Mouse (Mus musculus) left cerebral cortex, adult 8-10 months (tissue): ENCODE data around the gene Lamtor5. TPM values are rescaled to one million over a fixed set of nuclear protein-coding genes. Genes with fewer than 3 reads are reported as not detected.
"Not testable (repeated sequence)": the region's sequence is repeated elsewhere in the genome, so short reads cannot be mapped to it uniquely, and the experiment has no call there.

Experiments
- DNase-seq, 2 experiments: peaks; one replicate each; pipeline ENCODE4 v3.0.0; 2022; ENCODE audit warnings: low spot score in 2 of 2
- total RNA-seq, 4 experiments: library from RNA; stranded (reverse); gene quantifications; 2 replicates each; pipeline ENCODE4 v1.2.4; 2022

The Lamtor5 gene
- total RNA-seq, 4 experiments from 2014 or later = 61.9 to 70.2 (median 63.6) TPM

DNA sequence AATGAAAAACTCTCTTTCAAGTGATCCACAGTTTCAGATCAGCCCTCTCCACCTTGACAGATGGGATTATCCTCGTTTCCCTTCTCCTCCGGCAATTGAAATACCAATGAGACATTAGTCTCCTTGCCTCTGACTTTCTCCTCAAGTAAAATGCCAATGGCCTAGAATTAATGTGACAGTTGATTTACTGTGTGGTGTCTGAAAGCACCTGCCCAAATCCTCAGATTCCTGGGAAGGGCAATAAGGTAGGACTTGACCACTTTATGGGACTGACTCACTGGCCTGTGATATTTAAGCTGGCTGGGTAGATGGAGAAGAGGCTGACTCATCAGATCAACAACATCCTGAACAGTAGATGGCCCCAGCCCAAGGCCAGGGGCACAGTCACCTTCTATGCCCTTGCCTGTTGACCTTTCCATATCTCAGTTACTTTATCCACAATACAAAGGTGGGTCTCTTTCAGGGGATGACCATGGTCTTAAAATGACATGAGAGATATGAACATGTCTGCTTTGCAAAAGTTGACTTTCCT, 11.8 kb upstream of the Lamtor5 start:
- no peak for DNase-seq

DNA sequence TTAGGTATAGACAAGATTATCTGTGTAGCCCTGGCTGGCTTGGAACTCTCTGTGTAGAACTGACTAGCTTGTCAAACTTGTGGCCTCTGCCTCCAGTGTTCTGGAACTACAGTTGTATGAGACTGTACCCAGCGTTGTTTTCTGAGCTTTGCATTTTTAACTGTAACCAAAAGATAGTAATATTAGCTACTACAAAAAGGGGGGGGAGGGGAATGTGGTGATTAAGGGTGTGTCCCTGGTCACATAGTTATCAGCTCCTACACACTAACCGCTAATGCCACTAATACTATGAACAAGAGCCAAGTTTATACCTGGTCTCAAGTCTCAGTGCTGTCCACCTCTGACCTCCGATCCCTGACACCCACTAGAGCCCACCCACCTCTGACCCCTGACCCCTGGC, 6.2 kb upstream of the Lamtor5 start:
- no peak for DNase-seq

DNA sequence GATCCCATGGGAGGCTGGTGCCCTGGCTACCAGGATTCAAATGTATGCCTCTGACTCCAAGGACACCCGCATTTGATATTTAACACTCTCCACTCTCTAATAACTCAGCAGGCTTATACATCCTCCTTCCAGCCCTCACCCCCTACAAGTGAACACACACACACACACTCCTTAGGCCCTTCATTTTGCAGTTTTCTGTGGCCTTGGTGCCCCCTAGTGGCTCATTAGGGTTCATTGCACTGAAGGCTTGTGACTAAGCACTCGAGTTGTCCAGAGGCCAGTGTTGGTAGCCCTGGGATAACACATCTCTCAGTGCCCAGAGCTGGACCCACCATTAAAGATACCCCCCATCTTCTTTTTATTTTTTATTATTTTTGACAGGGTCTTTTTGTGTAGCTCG, 4.8 kb upstream of the Lamtor5 start:
- peak in 1 of 2 experiments; percentile 52 for DNase-seq

DNA sequence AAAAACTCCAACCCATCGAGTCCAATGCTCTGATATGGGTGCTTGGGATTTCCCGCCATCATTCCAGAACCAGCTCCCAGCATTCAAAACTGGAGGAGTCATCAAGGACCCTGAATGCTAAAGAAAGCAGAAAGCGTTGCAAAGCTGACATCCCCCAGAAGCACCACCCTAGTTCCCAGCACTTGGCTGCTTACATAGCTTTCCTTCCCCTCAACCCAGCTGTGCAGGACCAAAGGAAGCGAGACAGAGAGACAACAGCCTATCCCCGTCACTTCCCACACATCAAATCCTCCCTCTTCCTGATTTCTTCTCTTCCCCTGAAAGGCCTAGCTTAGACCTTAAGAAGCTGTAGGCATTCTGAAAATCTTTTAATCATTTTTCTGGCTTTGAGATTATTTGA, 3.3 kb upstream of the Lamtor5 start:
- DNase-seq = no peak

DNA sequence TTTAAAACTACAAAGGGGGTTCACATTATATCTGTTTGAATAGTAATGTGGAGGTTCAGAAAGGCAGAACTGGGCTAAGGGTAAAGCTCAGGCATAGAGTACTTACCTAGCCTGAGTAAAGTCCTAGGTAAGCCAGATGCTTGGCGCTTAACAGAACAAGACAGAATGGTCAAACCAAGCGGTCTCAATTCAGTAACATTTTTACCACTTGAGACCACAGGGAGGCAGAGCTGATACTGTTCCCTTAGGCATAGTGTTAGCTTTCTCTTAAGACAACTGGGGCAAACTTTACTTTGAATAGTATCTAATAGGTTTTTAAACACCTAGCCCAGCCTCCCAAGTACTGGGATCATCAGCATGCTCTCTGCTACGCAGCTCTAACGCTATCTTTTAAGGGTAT, 2.7 kb upstream of the Lamtor5 start:
- DNase-seq = no peak

DNA sequence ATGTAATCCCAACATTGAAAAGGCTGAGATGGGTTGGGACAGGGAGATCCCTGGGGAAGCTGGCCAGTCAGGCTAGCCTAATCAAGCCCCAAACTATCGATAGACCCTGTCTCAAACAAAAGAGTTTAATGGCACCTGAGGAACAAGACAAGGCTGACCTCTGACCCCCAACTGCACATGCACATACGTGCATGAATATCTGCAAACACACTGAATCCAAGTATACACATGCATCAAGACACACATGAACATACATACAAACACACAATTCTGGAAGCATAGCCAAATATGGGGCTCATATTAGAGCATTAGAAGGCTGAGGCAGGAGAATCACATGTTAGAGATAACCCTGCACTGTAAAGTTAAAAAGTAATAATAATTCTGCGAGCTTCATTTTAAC, 2.0 kb upstream of the Lamtor5 start:
- no peak for DNase-seq

DNA sequence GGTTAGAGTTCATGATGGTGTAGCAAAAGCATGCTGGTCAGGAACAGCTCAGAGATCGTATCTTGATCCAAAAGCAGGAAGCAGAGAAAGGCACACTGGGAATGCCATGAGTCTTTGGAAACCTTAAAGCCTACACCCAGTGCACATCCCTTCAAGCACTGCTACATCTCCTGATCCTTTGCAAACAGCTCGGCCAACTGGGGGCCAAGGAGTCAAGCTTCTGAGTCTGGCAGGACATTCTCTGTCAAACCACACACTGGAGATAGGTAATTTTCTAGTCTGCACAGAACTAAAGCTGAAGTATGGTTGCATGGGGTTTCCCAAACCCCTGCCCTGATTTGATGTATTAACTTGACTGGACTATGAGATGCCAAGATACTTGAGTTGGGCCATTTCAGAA, 7.5 kb downstream of the Lamtor5 start:
- no peak for DNase-seq

DNA sequence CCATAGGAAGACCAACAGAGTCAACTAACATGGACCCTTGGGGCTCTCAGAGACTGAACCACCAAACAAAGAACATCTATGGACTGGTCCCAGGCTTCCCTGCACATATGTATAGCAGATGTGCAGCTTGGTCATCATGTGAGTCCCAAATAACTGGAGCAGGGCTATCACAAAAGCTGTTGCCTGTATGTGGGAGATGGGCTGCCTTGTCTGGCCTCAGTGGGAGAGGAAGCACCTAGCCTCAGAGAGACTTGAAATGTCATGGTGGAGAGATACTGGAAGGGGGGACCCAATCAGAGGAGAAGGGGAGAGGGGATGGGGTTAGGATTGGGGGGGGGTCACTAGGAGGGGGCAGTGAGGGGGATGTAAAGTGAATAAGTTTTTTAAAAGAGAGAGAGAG, 8.7 kb downstream of the Lamtor5 start:
- DNase-seq = no peak

DNA sequence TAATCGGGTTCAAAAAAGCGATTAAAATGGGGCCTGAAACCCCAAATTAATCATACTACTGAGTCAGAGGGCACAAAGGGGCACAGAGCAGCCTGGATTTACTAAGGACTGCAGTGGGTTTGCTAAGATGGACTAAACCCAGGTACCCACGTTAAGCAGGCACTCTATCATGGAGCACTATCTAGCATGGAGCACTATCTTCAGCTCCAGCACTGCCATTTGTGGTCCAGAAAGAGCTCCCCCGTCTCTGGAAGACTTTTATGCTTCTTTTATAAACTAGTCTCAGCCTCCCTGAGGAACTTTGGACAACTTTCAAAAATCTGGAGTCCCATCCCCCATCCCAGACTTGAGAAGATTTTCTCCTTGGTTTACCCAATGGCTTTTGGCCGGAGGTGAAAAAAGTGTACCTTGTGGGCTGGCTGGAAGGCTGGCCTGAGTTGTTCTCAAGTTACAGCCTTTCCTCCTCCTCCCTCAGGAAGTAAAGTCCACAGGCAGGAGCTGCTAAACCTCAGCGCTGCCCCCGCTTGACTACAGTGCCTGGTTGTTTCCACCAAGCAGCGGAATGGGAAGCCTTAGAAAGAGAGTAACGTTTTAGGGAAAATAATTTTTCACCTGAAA, 12.2 kb downstream of the Lamtor5 start, which contains the start of gene Slc16a4:
Gene Slc16a4 (plus strand): TSS at position 467 of the 618 bp plus-strand sequence.
- no peak for DNase-seq

DNA sequence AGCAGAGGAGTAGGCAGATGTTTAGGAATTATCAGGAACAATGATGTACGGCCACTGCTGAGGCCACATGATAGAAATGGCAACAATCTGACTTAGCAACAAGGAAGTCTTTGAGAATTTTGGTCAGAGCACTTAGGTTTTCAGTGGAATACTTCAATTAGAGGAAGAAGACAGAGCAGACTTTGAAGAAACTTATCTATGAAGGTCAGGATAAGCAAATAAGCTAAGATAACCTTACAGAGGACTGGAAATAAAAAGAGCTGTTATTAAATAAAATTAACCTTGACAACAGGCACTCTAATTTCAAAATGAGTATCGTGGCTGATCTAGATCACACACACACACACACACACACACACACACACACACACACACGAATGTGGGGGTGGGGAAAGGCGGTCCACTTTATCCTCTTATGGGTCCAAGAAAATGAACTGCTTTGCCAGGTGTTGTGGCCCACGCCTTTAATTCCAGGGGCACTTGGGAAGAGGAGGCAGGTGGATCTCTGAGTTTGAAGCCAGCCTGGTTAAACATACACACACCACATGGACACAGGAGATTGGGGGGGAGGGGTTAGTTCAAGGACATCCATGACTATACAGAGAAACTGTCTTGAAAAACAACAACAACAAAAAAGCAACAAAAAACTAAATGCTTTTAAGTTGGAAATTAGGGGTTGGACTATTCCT, 17.2 kb downstream of the Lamtor5 start:
- DNase-seq = no peak

DNA sequence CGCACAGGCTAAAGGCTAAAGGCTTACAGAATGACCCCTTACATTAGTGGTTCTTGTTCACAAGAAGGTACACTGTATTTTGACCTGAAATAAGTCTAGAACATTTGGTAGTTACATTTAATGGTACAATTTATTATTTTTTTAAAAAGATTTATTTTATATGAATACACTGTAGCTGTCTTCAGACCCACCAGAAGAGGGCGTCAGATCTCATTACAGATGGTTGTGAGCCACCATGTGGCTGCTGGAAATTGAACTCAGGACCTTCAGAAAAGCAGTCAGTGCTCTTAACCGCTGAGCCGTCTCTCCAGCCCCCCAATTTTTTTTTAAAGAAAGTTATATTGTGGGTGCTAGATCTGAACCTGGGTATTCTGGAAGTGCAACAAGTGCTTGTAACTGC, 18.3 kb downstream of the Lamtor5 start:
- not testable (repeated sequence) for DNase-seq

DNA sequence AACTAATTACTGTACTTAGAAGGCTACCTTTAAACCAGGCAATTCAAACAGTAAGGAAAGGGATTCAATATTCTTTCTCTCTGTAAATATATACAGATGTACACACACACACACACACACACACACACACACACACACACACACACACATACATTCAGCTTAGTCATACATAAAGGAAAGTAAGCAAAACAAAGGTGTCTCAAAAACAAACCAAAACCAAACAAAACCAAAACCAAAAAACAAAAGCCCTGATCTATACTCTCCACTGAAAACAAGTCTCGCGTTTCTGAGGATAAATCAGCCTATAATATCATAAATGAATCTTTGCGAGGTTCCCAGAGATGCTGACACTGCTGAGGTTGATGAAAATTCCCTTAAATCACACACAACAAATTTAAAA, 38.7 kb downstream of the Lamtor5 start:
- DNase-seq = no peak

DNA sequence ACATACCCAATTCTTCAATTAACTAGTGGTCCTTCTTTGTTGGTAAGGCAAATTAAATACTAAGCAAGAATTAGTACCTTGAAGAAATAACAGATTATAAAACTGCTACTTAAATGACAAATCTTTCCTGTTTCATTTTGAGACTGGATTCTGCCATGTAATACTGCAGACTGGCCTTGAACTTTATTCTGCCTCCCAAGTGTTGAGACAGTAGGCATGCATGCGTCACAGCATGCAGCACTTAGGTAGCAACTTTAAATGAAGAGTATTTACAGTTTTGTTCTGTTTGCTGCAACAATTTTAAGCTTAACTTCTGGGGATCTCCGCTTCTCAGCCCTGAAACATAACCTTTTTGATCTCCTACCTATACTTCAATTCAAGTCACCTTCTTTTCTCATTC, 42.5 kb downstream of the Lamtor5 start:
- no peak for DNase-seq

DNA sequence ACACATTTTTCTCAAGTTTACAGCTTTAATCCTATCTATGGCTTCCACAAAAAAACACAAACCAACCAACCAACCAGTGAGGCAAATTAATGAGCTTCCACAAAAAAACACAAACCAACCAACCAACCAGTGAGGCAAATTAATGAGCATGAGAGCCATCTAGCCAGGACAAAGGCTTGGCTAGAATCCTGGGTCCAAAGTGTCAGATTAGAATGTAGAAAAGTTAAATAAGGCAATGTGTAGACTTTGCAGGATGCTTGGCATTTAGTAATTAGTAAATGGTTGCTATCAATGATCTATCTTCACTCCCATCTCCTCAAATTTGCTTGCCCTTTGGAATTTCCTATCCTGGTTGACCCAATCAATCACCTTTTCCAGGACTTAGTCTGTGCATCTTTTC, 43.1 kb downstream of the Lamtor5 start:
- no peak for DNase-seq

DNA sequence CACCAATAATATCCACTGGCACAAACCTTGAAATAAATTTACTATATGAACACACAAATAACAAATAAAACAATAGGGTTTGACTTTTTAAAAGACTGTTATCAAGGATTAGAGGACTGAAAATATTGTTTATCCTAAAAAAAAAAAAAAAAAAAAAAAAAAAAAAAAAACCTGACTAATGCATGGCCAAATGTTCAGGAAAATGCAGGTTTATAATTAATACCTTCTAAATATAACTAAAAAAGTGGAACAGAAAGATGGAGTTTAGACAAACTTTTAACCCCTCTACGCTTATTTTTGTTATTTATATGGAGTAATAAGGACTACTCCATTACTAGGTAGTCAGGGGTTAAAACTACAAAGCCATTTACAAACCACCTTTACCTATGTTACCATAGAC, 47.8 kb downstream of the Lamtor5 start:
- no peak for DNase-seq

DNA sequence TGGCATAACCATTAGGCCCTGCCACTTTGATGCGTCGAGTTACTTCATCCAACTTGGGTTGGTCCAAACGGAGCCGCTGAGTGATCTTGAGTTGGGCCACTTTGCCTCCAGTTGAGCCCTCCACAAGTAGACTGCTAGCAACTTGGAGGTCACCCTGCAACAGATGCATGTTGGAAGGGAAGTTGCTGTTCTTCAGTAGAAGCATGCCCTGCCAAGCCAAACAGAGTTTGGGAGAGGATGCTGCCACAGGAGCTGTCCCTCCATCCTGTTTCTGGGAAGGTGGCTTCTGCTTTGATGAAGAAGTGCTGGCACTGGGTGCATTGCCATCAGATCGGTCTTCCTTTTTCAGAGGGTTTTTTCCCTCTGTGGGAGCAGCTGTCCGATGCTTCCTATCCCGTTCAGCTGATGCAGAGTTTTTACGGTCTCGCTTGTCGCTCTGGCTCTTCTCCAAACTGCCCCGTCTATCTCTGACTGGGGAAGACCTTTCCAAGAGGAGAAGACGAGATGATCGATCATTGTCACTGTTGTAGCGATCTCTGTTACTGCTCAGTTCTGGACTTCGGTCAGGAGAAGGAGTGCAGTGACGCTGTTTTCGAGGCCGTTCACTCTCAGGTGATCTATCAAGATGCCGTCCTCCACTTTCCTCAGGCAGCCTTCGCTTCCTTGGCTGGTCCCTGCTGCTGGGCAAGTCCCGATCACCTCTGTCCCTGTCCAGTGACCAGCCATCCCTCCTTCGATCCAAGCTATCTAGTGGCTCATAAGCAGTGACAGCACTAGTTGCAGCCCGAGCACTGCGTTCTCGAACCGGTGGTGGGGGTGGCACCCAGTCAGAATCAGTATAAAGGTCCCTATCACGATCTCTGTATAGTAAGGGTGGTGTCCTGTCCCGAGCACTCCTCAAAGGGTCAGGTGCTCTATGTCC, 52.1 kb downstream of the Lamtor5 start:
- DNase-seq = peak; percentile 5 to 16

DNA sequence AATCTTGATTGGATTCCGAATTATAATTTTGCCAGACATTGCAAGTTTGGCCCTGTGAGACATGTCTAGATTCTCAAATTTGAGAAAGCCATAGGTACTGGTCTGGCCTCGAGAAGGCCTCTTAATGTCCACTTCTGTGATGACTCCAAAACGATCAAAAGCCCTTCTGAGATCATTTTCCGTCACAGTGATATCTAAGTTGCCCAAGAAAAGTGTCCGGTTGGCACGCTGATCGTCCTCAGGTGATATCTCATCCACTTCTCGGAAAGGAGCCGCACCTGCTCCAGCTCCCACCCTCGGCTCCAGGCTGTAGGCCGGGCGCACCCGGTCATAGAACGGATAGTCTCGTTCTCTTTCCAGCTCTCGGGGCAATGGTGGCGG, 53.1 kb downstream of the Lamtor5 start:
- no peak for DNase-seq

DNA sequence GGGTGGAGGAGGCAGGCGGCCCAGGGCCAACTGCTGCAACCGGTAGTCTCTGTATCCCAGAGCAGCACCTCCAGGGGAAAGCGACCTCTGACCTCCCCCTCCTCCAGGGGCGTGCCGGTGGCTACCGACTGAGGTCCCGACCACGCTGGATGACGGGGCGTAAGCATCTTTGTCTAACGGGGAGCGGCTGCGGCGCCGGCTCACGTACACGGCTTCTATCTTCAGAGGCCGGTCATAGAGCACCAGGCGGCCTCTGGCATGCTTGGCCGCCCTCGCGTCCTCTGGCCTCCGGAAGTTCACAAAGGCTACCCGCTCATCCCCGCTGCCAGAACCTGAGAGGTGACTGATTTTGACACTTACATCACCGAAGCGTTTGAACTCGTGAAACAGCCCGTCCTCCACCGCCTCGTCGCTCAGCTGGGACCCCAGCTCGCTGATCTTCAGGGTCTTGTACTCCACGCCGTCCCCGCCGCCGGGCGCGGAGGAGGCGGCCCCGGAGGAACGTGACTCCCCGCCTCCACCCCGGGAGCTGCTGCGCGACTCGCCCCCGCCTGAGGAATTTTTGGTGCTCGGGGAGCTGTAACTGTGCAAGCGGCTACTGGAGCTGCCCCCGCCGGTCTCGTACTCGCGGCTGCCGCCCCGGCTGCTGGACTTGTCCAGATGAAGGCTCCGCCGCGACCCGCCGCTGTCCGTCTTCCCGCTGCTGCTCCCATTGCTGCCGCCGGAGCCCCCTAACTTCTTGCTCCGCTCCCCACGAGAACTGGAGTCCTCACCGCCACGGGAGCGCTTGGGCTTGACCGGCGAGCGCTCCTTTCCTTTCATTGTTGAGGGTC, 53.7 kb downstream of the Lamtor5 start:
- peak in 1 of 2 experiments; percentile 68 for DNase-seq

DNA sequence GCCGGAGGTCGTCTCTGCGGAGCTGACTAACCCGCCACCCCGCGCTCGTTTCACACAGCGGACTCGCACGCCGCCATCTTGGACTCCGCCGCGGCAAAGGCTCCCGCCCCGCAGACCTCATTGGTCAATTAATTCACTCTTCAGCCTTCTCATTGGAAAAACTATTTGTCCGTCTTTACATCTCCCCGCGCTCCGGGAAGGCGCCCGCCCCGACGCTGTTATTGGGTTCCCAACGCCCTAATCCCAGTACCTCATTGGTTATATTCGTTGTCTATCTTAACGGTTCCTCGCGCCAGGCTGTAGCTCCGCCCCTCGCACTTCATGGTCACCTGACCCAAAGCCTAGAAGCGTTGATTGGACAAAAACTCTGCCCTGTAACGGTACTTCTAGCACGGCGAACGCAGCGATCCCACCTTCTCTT, 54.3 kb downstream of the Lamtor5 start:
- peak; percentile 86 to 99 for DNase-seq
